8 mouse cellular contexts compared by ENCODE assay signal in the genomic region with DNA sequence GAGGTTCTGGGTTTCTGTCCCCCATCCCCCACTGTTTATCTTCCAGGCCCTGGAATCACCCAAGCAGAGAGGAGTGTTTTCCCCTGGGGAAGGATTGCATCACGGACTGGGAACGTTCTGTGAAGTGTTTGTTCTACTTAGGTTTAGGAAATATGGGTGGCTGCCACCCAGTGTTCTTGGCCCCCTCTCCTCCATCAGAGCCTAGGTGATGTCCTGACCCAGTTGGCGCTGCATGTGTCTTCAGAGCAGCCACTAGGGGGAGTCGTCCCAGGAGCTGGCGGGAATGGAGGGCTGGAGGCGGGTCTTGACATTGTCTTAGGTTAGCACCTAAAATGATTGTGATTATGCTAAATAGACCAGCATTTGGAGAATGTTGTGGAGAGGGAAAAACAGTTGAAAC. TPM values are rescaled to one million over a fixed set of nuclear protein-coding genes. Genes with fewer than 3 reads are reported as not detected.
DNase-seq lines count a peak whose midpoint lies in the region; ATAC-seq and TF ChIP-seq lines count a peak whose summit lies in the region.
"Had no signal": no experiment of that assay in that cellular context is flagged by ENCODE, and none has a peak within 500 bp of the region (broad histone marks: within the 10 kb centered on the region; RNA-seq: fewer than 3 reads in every experiment).

No protein-coding gene starts in this region.

- TF ChIP-seq CTCF in liver, adult 2 months (IDR thresholded peaks at IDR 0.05; ENCODE audit: low read depth, low read length) = peak; percentile 25; the same call in 1 of the 2 replicates
- peak; percentile 83; the same call in 1 of the 2 replicates for TF ChIP-seq CTCF in testis, adult 2 months (IDR thresholded peaks at IDR 0.05; ENCODE audit: control insufficient read depth, insufficient read depth, insufficient replicate concordance, low read depth, low read length)

- 72% methylated on average over 6 of the region's 6 CpGs for WGBS in liver, adult 2 months
- 58% methylated on average over 6 of the region's 6 CpGs for WGBS in liver, embryonic 11.5 days
- 89% methylated on average over 6 of the region's 6 CpGs for WGBS in embryonic facial prominence, embryonic 10.5 days

- H3K27ac ChIP-seq in liver, adult 2 months (replicated peaks; ENCODE audit: insufficient read depth, low read depth, low read length) = no peak overlapping the region
- no peak overlapping the region for H3K27ac ChIP-seq in liver, embryonic 11.5 days (ENCODE audit: low read depth, low read length)
- no peak overlapping the region for H3K27ac ChIP-seq in testis, adult 2 months (ENCODE audit: control insufficient read depth, insufficient read depth, low read depth, low read length)
- H3K27ac ChIP-seq in embryonic facial prominence, embryonic 10.5 days (replicated peaks) = no peak overlapping the region
- H3K27ac ChIP-seq: lung, embryonic 15.5 days had no signal

- no peaks in the 10 kb centered on the region for H3K9me3 ChIP-seq in liver, embryonic 11.5 days (ENCODE audit: control insufficient read depth, low read length)
- no peaks in the 10 kb centered on the region for H3K9me3 ChIP-seq in embryonic facial prominence, embryonic 10.5 days
- H3K9me3 ChIP-seq: lung, embryonic 15.5 days had no signal

- no peak overlapping the region for H3K4me2 ChIP-seq in liver, embryonic 11.5 days
- H3K4me2 ChIP-seq: lung, embryonic 15.5 days had no signal

- DNase-seq in liver, adult 2 months (ENCODE audit: extremely low read depth, low read depth, low spot score) = peak; percentile 25
- DNase-seq in liver, embryonic 11.5 days (ENCODE audit: low spot score) = no peak
- DNase-seq in adrenal gland, adult 2 months = peak; percentile 39
- peak; percentile 61 to 62 for DNase-seq in heart, adult 9 months (ENCODE audit: low spot score in 2 of 2)
- DNase-seq in embryonic facial prominence, embryonic 10.5 days (ENCODE audit: low spot score) = no peak
- DNase-seq in right cerebral cortex, adult 2 months (ENCODE audit: low spot score in 2 of 2) = no peak

- no peaks in the 10 kb centered on the region; the same call in 1 of the 2 replicates for H3K27me3 ChIP-seq in liver, adult 2 months (ENCODE audit: control insufficient read depth, insufficient read depth, low read length)
- no peaks in the 10 kb centered on the region for H3K27me3 ChIP-seq in liver, embryonic 11.5 days (replicated peaks; ENCODE audit: control insufficient read depth, insufficient read depth, low read length)
- H3K27me3 ChIP-seq in testis, adult 2 months (ENCODE audit: control insufficient read depth, insufficient read depth, low read length) = no peaks in the 10 kb centered on the region
- no peaks in the 10 kb centered on the region for H3K27me3 ChIP-seq in embryonic facial prominence, embryonic 10.5 days (replicated peaks; ENCODE audit: low read depth, poor library complexity, severe bottlenecking)
- H3K27me3 ChIP-seq: lung, embryonic 15.5 days had no signal

- no peak for TF ChIP-seq POLR2A in liver, adult 2 months (IDR thresholded peaks at IDR 0.05; ENCODE audit: extremely low read depth, insufficient read depth, low read length)
- no peak for TF ChIP-seq POLR2A in testis, adult 2 months (IDR thresholded peaks at IDR 0.05; ENCODE audit: control insufficient read depth, low read depth, low read length)

- no peak for ATAC-seq in liver, embryonic 11.5 days (replicated peaks; ENCODE audit: low FRiP score)

- no peak overlapping the region for H3K9ac ChIP-seq in liver, adult 2 months (ENCODE audit: low read depth, low read length)
- no peak overlapping the region for H3K9ac ChIP-seq in liver, embryonic 11.5 days (ENCODE audit: low read depth, low read length)
- H3K9ac ChIP-seq: lung, embryonic 15.5 days had no signal

- no peak overlapping the region for H3K4me3 ChIP-seq in liver, adult 2 months (ENCODE audit: insufficient read depth, low read depth, low read length)
- no peak overlapping the region for H3K4me3 ChIP-seq in liver, embryonic 11.5 days (ENCODE audit: low read depth, low read length)
- H3K4me3 ChIP-seq in testis, adult 2 months (ENCODE audit: control insufficient read depth, low read depth, low read length) = no peak overlapping the region
- H3K4me3 ChIP-seq in embryonic facial prominence, embryonic 10.5 days = no peak overlapping the region
- H3K4me3 ChIP-seq: lung, embryonic 15.5 days had no signal

- H3K36me3 ChIP-seq in liver, adult 2 months (ENCODE audit: control insufficient read depth, insufficient read depth, low read length) = no peaks in the 10 kb centered on the region
- H3K36me3 ChIP-seq in liver, embryonic 11.5 days (ENCODE audit: control insufficient read depth, insufficient read depth, low read length) = no peaks in the 10 kb centered on the region
- no peaks in the 10 kb centered on the region for H3K36me3 ChIP-seq in testis, adult 2 months (ENCODE audit: control insufficient read depth, insufficient read depth, low read length)
- no peaks in the 10 kb centered on the region for H3K36me3 ChIP-seq in embryonic facial prominence, embryonic 10.5 days (replicated peaks)
- H3K36me3 ChIP-seq: lung, embryonic 15.5 days had no signal

- no peaks in the 10 kb centered on the region for H3K4me1 ChIP-seq in liver, adult 2 months (ENCODE audit: control insufficient read depth, insufficient read depth, low read length)
- H3K4me1 ChIP-seq in liver, embryonic 11.5 days (replicated peaks; ENCODE audit: control insufficient read depth, insufficient read depth, low read length) = no peaks in the 10 kb centered on the region; the same call in 1 of the 2 replicates
- peaks cover 5% of the 10 kb centered on the region for H3K4me1 ChIP-seq in testis, adult 2 months (ENCODE audit: control insufficient read depth, insufficient read depth, low read length)
- peaks cover 11% of the 10 kb centered on the region for H3K4me1 ChIP-seq in embryonic facial prominence, embryonic 10.5 days

- no peaks in the 10 kb centered on the region for H3K79me2 ChIP-seq in liver, adult 2 months (ENCODE audit: control insufficient read depth, insufficient read depth, low read length)

RNA-seq across cellular contexts. Expression of gene Tead1, which starts 34.4 kb away (rescaled TPM):
- 4.1 and 5.9 TPM in 2 replicates for total RNA-seq in liver, adult 2 months (2014; rRNA removed)
- 2.2 and 2.3 TPM in 2 replicates for polyA plus RNA-seq in liver, adult 2 months (2012; rRNA removed)
- 6.7 and 7.4 TPM in 2 replicates for polyA plus RNA-seq in liver, embryonic 11.5 days (2014; fragmentation: Nextera tagmentation; extraction: Ambion mirVana)
- total RNA-seq in adrenal gland, adult 2 months (2021) = 100 to 1,000 TPM in 1 of 2 experiments, 10 to 100 TPM in 1; 57.7 to 106 TPM
- polyA plus RNA-seq in adrenal gland, adult 2 months (2012; rRNA removed) = 10.9 and 18.6 TPM in 2 replicates
- 2.1 and 2.3 TPM in 2 replicates for polyA plus RNA-seq in testis, adult 2 months (2012; rRNA removed)
- polyA plus RNA-seq in embryonic facial prominence, embryonic 10.5 days (2016; fragmentation: Nextera tagmentation; extraction: Ambion mirVana) = 20.2 and 23.5 TPM in 2 replicates

Comparison
In these comparisons a context has a peak if more than half of its experiments do, and no peak if none do; other contexts are left out.
1. DNase-seq: peak in liver, adult 2 months (single experiment), adrenal gland, adult 2 months (single experiment) and heart, adult 9 months (2 of 2); none in liver, embryonic 11.5 days (single experiment), embryonic facial prominence, embryonic 10.5 days (single experiment) and right cerebral cortex, adult 2 months (0 of 2).